Mouse (Mus musculus) megakaryocyte, embryonic 14.5 days (primary cell): ENCODE measurements around the gene Olfr646.

Source experiments
- FLI1 ChIP-seq: IDR thresholded peaks from 2 replicates; pipeline ENCODE4 v1.6.1; 2012; ENCODE audit warnings: low read length, inconsistent platforms, mixed read lengths
- GATA1 ChIP-seq: IDR thresholded peaks from 3 replicates; pipeline ENCODE4 v1.6.1; 2012; ENCODE audit warnings: mixed read lengths, low read length, inconsistent platforms, borderline replicate concordance

- TF ChIP-seq GATA1 (peak; percentile 72; the same call in 1 of the 3 replicates), FLI1 (no peak)
These were observed 538 bp upstream of the Olfr646 start for GRCm38 (mm10) chr7:104103913-104104756.
